Mouse (Mus musculus): ENCODE results near the gene E330009J07Rik. TPM values are rescaled to one million over a fixed set of nuclear protein-coding genes. Genes with fewer than 3 reads are reported as not detected.

Gene E330009J07Rik
- 8.8 TPM for polyA plus RNA-seq (2017; shearing (Covaris generic))

DNA sequence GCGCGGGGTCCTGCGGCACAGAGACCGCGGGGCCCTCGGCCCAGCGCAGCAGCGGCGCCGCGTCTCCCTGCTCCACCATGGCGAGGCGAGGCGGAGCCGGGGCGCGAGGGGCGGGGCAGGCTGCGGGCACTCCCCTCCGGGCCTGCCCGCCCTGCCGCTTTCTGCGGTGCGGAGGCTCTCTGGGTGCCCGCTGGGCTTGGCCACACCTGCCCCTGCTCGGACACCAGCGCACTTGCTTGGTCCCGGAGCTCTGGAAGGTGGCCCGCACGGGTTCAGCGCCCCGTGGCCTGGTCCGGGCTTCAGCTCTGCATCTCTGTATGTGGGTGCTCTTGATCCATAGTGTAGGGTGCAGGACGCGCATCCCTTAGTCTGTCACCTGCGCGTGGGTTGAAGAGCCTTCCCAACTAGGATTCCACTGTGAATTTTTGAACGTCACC is at the start of gene E330009J07Rik:
E330009J07Rik (minus strand) TSS at position 89 of the 437 bp plus-strand sequence.

DNA sequence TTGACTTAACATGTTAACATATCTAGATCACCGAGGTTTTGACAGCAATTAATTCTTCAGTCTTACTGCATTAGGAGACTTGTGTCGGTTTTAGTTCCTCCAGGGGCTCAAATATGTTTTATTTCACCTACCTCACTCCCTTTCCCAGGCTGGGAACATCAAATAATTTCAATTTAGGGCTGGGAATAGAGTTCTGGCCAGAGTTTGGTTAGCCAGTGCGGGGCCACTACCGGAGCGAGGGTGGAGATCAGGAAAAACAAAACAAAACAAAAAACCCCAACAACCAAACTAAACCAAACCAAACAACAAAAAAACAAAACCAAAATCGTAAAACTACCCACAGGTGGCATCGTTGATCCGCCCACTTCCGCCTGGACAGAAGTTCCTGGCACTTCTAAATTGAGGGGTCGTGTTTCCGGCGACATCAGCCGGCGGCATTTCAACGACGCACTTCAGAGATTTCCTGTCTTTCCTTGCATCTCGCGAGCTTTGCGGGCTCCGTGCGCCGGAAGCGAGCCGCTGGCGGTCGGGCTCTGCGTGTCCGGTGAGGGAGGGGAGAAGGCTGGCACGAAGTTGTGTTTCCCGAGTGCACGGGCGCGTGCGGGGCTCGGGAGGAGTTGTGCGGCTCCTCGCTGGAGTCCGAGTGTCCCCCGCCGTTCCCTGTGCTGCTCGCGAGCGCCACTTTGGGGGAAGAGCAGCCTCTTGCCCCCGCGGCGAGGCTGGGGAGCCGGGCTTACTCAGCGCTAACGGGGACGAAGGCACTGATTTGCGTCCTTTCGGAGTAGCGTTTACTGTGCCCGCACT is 35.2 kb upstream of the E330009J07Rik start, which contains the start of gene Ssbp1:
Ssbp1 (plus strand) TSS at position 437 of the 804 bp plus-strand sequence.

DNA sequence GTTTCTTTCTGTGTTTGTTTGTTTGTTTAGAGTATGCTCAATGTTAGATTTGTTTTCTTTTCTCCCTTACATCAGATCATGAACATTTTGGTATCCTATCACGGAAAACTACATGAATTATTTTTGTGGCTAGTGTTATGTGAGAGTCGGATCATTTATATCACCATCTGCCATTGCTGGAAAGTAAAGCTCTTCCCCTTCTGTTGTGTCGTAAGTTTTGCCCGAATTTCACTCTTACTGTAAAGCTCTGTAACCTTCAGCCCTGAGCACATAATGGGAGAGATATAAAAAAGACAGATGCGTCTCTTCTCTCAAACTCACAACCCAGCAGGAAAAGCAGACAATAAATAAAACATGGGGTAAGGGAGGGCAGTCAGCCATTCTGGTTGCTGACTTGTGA is 3.0 kb upstream of the E330009J07Rik start, which contains the start of gene Wee2:
Wee2 (plus strand) TSS at position 153 of the 400 bp plus-strand sequence.

Other genes starting within 250 kb of the E330009J07Rik start
- 57.8 TPM for gene Agk, start 111.0 kb downstream of the E330009J07Rik start, polyA plus RNA-seq (2017; shearing (Covaris generic))
- 0.10 TPM for gene Wee2, start 3.0 kb upstream of the E330009J07Rik start, polyA plus RNA-seq (2017; shearing (Covaris generic))
- 144 TPM for gene Ssbp1, start 35.2 kb upstream of the E330009J07Rik start, polyA plus RNA-seq (2017; shearing (Covaris generic))
- gene Tas2r137, start 55.1 kb upstream of the E330009J07Rik start, polyA plus RNA-seq (2017; shearing (Covaris generic)) = not detected
- not detected for gene Tas2r108, start 57.4 kb upstream of the E330009J07Rik start, polyA plus RNA-seq (2017; shearing (Covaris generic))
- gene Prss37, start 83.4 kb upstream of the E330009J07Rik start, polyA plus RNA-seq (2017; shearing (Covaris generic)) = not detected
- gene Olfr461, start 118.9 kb upstream of the E330009J07Rik start, polyA plus RNA-seq (2017; shearing (Covaris generic)) = not detected
- not detected for gene Olfr460, start 133.4 kb upstream of the E330009J07Rik start, polyA plus RNA-seq (2017; shearing (Covaris generic))
- not detected for gene Clec5a, start 149.7 kb upstream of the E330009J07Rik start, polyA plus RNA-seq (2017; shearing (Covaris generic))
- gene Tas2r138, start 177.2 kb upstream of the E330009J07Rik start, polyA plus RNA-seq (2017; shearing (Covaris generic)) = not detected
- gene Mgam, start 192.7 kb upstream of the E330009J07Rik start, polyA plus RNA-seq (2017; shearing (Covaris generic)) = 0.09 TPM

Measured in inflammation-experienced regulatory T-cells, adult 16 weeks (primary cell).